Mouse (Mus musculus): ENCODE results near the gene Cdh18.

GRCm38 (mm10) chr15:23470527-23471475, 922.0 kb downstream of the Cdh18 start:
- TF ChIP-seq GATA1 (IDR thresholded peaks at IDR 0.05; ENCODE audit: low read length) (no peak), TAL1 (IDR thresholded peaks at IDR 0.05; ENCODE audit: low read length) (no peak)
